Mouse (Mus musculus) heart, embryonic 12.5 days (tissue): Measurements from ENCODE around the gene Gm37240. TPM values are rescaled to one million over a fixed set of nuclear protein-coding genes. Genes with fewer than 3 reads are reported as not detected.

Experiments used
- ATAC-seq: fragments of 200-750 bp; cut with Nextera tagmentation; 2 replicates; pipeline ENCODE4 v1.8.0; 2017; ENCODE audit warnings: moderate TSS enrichment, moderate library complexity; ENCODE audit not compliant: insufficient number of reproducible peaks, low FRiP score
- H3K27ac ChIP-seq: fragments of 300-500 bp; sonication (generic); 2 replicates; pipeline ENCODE4 v1.5.1; 2016; ENCODE audit warnings: mild to moderate bottlenecking, moderate library complexity; ENCODE audit not compliant: poor library complexity, severe bottlenecking
- H3K27me3 ChIP-seq: fragments of 300-500 bp; sonication (generic); replicated peaks from 2 replicates; pipeline ENCODE4 v1.6.1; 2016; ENCODE audit warnings: mild to moderate bottlenecking, moderate library complexity
- H3K36me3 ChIP-seq: fragments of 300-500 bp; sonication (generic); 2 replicates; pipeline ENCODE4 v1.6.1; 2016; ENCODE audit warnings: mild to moderate bottlenecking, moderate library complexity
- H3K4me1 ChIP-seq: fragments of 300-500 bp; sonication (generic); replicated peaks from 2 replicates; pipeline ENCODE4 v1.6.1; 2016; ENCODE audit warnings: mild to moderate bottlenecking
- H3K4me2 ChIP-seq: fragments of 300-500 bp; sonication (generic); 2 replicates; pipeline ENCODE4 v1.6.1; 2016; ENCODE audit warnings: mild to moderate bottlenecking, moderate library complexity
- H3K4me3 ChIP-seq: fragments of 300-500 bp; sonication (generic); 2 replicates; pipeline ENCODE4 v1.5.1; 2016; ENCODE audit warnings: mild to moderate bottlenecking
- H3K9ac ChIP-seq: fragments of 300-500 bp; sonication (generic); 2 replicates; pipeline ENCODE4 v1.6.1; 2016; ENCODE audit warnings: mild to moderate bottlenecking, moderate library complexity
- H3K9me3 ChIP-seq: fragments of 300-500 bp; sonication (generic); replicated peaks from 2 replicates; pipeline ENCODE4 v1.6.1; 2016; ENCODE audit warnings: mild to moderate bottlenecking, moderate library complexity
- WGBS: fragments of 180-500 bp; shearing (Covaris S2); methylation state at CpG from one replicate; pipeline ENCODE4 v1.1.7; 2016; 5-methylcytosine and 5-hydroxymethylcytosine counted together
- polyA plus RNA-seq: library from polyadenylated mRNA; unstranded; fragments of >200 nt; fragmentation: Nextera tagmentation; extraction: Ambion mirVana; gene quantifications from 2 replicates; pipeline ENCODE4 v1.2.1, GENCODE M21; 2016

The Gm37240 gene
- polyA plus RNA-seq, 1 experiment from 2014 or later: 4.6 TPM

- no peaks in the 10 kb centered on the region; the same call in 1 of the 2 replicates for H3K27me3 ChIP-seq
- H3K4me2 ChIP-seq: no peak overlapping the region
- no peaks in the 10 kb centered on the region for H3K9me3 ChIP-seq
- H3K9ac ChIP-seq: no peak overlapping the region
- H3K4me3 ChIP-seq: no peak overlapping the region
- ATAC-seq: no peak
- peaks cover 26% of the 10 kb centered on the region for H3K4me1 ChIP-seq
- H3K36me3 ChIP-seq: no peaks in the 10 kb centered on the region
- no peak overlapping the region for H3K27ac ChIP-seq
- 82% methylated on average over 7 of the region's 7 CpGs for WGBS
Measured at GRCm38 (mm10) chr3:85337881-85338754, 549.2 kb downstream of the Gm37240 start.

GRCm38 (mm10) chr3:85335517-85335916 lies 551.8 kb downstream of the Gm37240 start:
- H3K4me3 ChIP-seq: no peak overlapping the region
- no peaks in the 10 kb centered on the region for H3K9me3 ChIP-seq
- H3K4me2 ChIP-seq: no peak overlapping the region
- 70% methylated on average over 1 of the region's 1 CpGs for WGBS
- ATAC-seq: no peak
- no peak overlapping the region for H3K27ac ChIP-seq
- H3K9ac ChIP-seq: no peak overlapping the region
- peaks cover 17% of the 10 kb centered on the region for H3K4me1 ChIP-seq
- no peaks in the 10 kb centered on the region; the same call in 1 of the 2 replicates for H3K27me3 ChIP-seq
- no peaks in the 10 kb centered on the region for H3K36me3 ChIP-seq

GRCm38 (mm10) chr3:85332276-85332675 lies 555.0 kb downstream of the Gm37240 start:
- Histone ChIP-seq H3K4me2 (no peak overlapping the region), H3K9me3 (peaks cover 4% of the 10 kb centered on the region; the same call in 1 of the 2 replicates), H3K4me3 (no peak overlapping the region), H3K4me1 (no peaks in the 10 kb centered on the region), H3K9ac (no peak overlapping the region), H3K27ac (no peak overlapping the region), H3K36me3 (no peaks in the 10 kb centered on the region), H3K27me3 (no peaks in the 10 kb centered on the region; the same call in 1 of the 2 replicates)
- WGBS: 69% methylated on average over 4 of the region's 4 CpGs
- no peak for ATAC-seq

- Histone ChIP-seq H3K4me2 (no peak overlapping the region), H3K36me3 (no peaks in the 10 kb centered on the region), H3K4me3 (no peak overlapping the region), H3K27ac (no peak overlapping the region), H3K27me3 (no peaks in the 10 kb centered on the region), H3K4me1 (peaks cover 5% of the 10 kb centered on the region; the same call in 1 of the 2 replicates), H3K9me3 (no peaks in the 10 kb centered on the region), H3K9ac (no peak overlapping the region)
- 86% methylated on average over 5 of the region's 5 CpGs for WGBS
- no peak for ATAC-seq
Measured at GRCm38 (mm10) chr3:85318256-85318655, 569.1 kb downstream of the Gm37240 start.

- Histone ChIP-seq H3K4me1 (peaks cover 5% of the 10 kb centered on the region; the same call in 1 of the 2 replicates), H3K4me3 (no peak overlapping the region), H3K27ac (no peak overlapping the region), H3K36me3 (no peaks in the 10 kb centered on the region), H3K27me3 (no peaks in the 10 kb centered on the region), H3K9ac (no peak overlapping the region), H3K9me3 (no peaks in the 10 kb centered on the region), H3K4me2 (no peak overlapping the region)
- ATAC-seq: no peak
- 94% methylated on average over 4 of the region's 4 CpGs for WGBS
Measured at GRCm38 (mm10) chr3:85317306-85317705, 570.0 kb downstream of the Gm37240 start.

- no peak overlapping the region for H3K27ac ChIP-seq
- H3K9ac ChIP-seq: no peak overlapping the region
- no peaks in the 10 kb centered on the region for H3K9me3 ChIP-seq
- ATAC-seq: no peak
- H3K27me3 ChIP-seq: no peaks in the 10 kb centered on the region
- no peak overlapping the region for H3K4me2 ChIP-seq
- WGBS: 68% methylated on average over 6 of the region's 6 CpGs
- H3K36me3 ChIP-seq: no peaks in the 10 kb centered on the region
- H3K4me3 ChIP-seq: no peak overlapping the region
- peaks cover 12% of the 10 kb centered on the region; the same call in 1 of the 2 replicates for H3K4me1 ChIP-seq
Measured at GRCm38 (mm10) chr3:85314961-85315360, 572.4 kb downstream of the Gm37240 start.

GRCm38 (mm10) chr3:85313646-85314255 lies 573.6 kb downstream of the Gm37240 start:
- no peaks in the 10 kb centered on the region for H3K27me3 ChIP-seq
- H3K4me3 ChIP-seq: no peak overlapping the region
- peaks cover 12% of the 10 kb centered on the region; the same call in 1 of the 2 replicates for H3K4me1 ChIP-seq
- H3K9me3 ChIP-seq: no peaks in the 10 kb centered on the region
- H3K9ac ChIP-seq: no peak overlapping the region
- H3K36me3 ChIP-seq: no peaks in the 10 kb centered on the region
- WGBS: 30% methylated on average over 4 of the region's 4 CpGs
- H3K4me2 ChIP-seq: no peak overlapping the region
- ATAC-seq: no peak
- no peak overlapping the region for H3K27ac ChIP-seq

- no peak overlapping the region for H3K4me3 ChIP-seq
- 0 out of 2 replicates have a peak, but pooled peaks cover 6% of the 10 kb centered on the region for H3K9me3 ChIP-seq
- no peak for ATAC-seq
- no peaks in the 10 kb centered on the region for H3K36me3 ChIP-seq
- H3K9ac ChIP-seq: no peak overlapping the region
- peaks cover 12% of the 10 kb centered on the region; the same call in 1 of the 2 replicates for H3K4me1 ChIP-seq
- no peak overlapping the region for H3K27ac ChIP-seq
- WGBS: 79% methylated on average over 3 of the region's 3 CpGs
- H3K4me2 ChIP-seq: no peak overlapping the region
- H3K27me3 ChIP-seq: no peaks in the 10 kb centered on the region
Measured at GRCm38 (mm10) chr3:85311176-85311575, 576.1 kb downstream of the Gm37240 start.

- H3K36me3 ChIP-seq: no peaks in the 10 kb centered on the region
- ATAC-seq: no peak
- H3K9ac ChIP-seq: no peak overlapping the region
- H3K4me3 ChIP-seq: no peak overlapping the region
- no peak overlapping the region for H3K4me2 ChIP-seq
- WGBS: 50% methylated on average over 8 of the region's 8 CpGs
- peaks cover 12% of the 10 kb centered on the region; the same call in 1 of the 2 replicates for H3K4me1 ChIP-seq
- 0 out of 2 replicates have a peak, but pooled peaks cover 6% of the 10 kb centered on the region for H3K9me3 ChIP-seq
- no peaks in the 10 kb centered on the region for H3K27me3 ChIP-seq
- H3K27ac ChIP-seq: no peak overlapping the region
Measured at GRCm38 (mm10) chr3:85310401-85310989, 576.8 kb downstream of the Gm37240 start.

GRCm38 (mm10) chr3:85309168-85309567 lies 578.1 kb downstream of the Gm37240 start:
- H3K27me3 ChIP-seq: no peaks in the 10 kb centered on the region
- H3K4me3 ChIP-seq: no peak overlapping the region
- 0 out of 2 replicates have a peak, but pooled peaks cover 6% of the 10 kb centered on the region for H3K9me3 ChIP-seq
- no peak overlapping the region for H3K9ac ChIP-seq
- H3K27ac ChIP-seq: no peak overlapping the region
- H3K36me3 ChIP-seq: no peaks in the 10 kb centered on the region
- peaks cover 12% of the 10 kb centered on the region; the same call in 1 of the 2 replicates for H3K4me1 ChIP-seq
- WGBS: 89% methylated on average over 6 of the region's 6 CpGs
- no peak for ATAC-seq
- H3K4me2 ChIP-seq: no peak overlapping the region

GRCm38 (mm10) chr3:85308706-85309105 lies 578.6 kb downstream of the Gm37240 start:
- H3K27me3 ChIP-seq: no peaks in the 10 kb centered on the region
- ATAC-seq: no peak

More at GRCm38 (mm10) chr3:85308706-85309105, 578.6 kb downstream of the Gm37240 start:
- Histone ChIP-seq H3K9ac (no peak overlapping the region), H3K4me2 (no peak overlapping the region), H3K36me3 (no peaks in the 10 kb centered on the region), H3K27ac (no peak overlapping the region), H3K9me3 (0 out of 2 replicates have a peak, but pooled peaks cover 6% of the 10 kb centered on the region), H3K4me1 (peaks cover 10% of the 10 kb centered on the region; the same call in 1 of the 2 replicates), H3K4me3 (no peak overlapping the region)
- WGBS: 73% methylated on average over 4 of the region's 4 CpGs
